Mouse (Mus musculus) kidney, adult 2 months (tissue): Measurements from ENCODE around the gene Rcn3. TPM values are rescaled to one million over a fixed set of nuclear protein-coding genes. Genes with fewer than 3 reads are reported as not detected.
"Not testable (repeated sequence)": the region's sequence is repeated elsewhere in the genome, so short reads cannot be mapped to it uniquely, and the experiment has no call there.

Experiments
- DNase-seq: peaks from one replicate; pipeline ENCODE4 v3.0.0; 2021
- H3K27ac ChIP-seq: fragments of 200-500 bp; 2 replicates; pipeline ENCODE4 v1.5.1; 2012; ENCODE audit warnings: low read depth, low read length, control low read depth, inconsistent platforms; ENCODE audit not compliant: insufficient read depth
- H3K27me3 ChIP-seq: fragments of 200-500 bp; replicated peaks from 2 replicates; pipeline ENCODE4 v1.6.1; 2012; ENCODE audit warnings: mild to moderate bottlenecking, moderate library complexity, low read length, inconsistent platforms; ENCODE audit not compliant: control insufficient read depth, insufficient read depth
- H3K36me3 ChIP-seq: fragments of 200-500 bp; 2 replicates; pipeline ENCODE4 v1.6.1; 2012; ENCODE audit warnings: mild to moderate bottlenecking, moderate library complexity, low read length, inconsistent platforms; ENCODE audit not compliant: control insufficient read depth, insufficient read depth
- H3K4me1 ChIP-seq: fragments of 200-500 bp; 2 replicates; pipeline ENCODE4 v1.6.1; 2011; ENCODE audit warnings: low read length; ENCODE audit not compliant: control insufficient read depth, insufficient read depth
- H3K4me3 ChIP-seq: fragments of 200-500 bp; 2 replicates; pipeline ENCODE4 v1.5.1; 2011; ENCODE audit warnings: mild to moderate bottlenecking, low read depth, low read length, control low read depth; ENCODE audit not compliant: insufficient read depth
- CTCF ChIP-seq: fragments of 200-500 bp; conservative IDR thresholded peaks from 2 replicates; pipeline ENCODE4 v1.5.1; 2011; ENCODE audit warnings: low read depth, mild to moderate bottlenecking, control low read depth, low read length, moderate library complexity, mixed read lengths; ENCODE audit not compliant: insufficient read depth, insufficient read length
- POLR2A ChIP-seq: fragments of 200-500 bp; IDR thresholded peaks from one replicate; pipeline ENCODE4 v1.6.1; 2011; ENCODE audit warnings: low read depth, low read length, control low read depth
- WGBS: fragments of 180-500 bp; shearing (Covaris S2); methylation state at CpG from one replicate; pipeline ENCODE4 v1.1.7; 2018; 5-methylcytosine and 5-hydroxymethylcytosine counted together
- polyA plus RNA-seq: library from polyadenylated mRNA; depleted of rRNA; stranded (reverse); fragments of >200 nt; gene quantifications from 2 replicates; pipeline ENCODE4 v1.2.3, GENCODE M21; 2012

Rcn3 gene
- polyA plus RNA-seq, 1 experiment = 67.0 TPM

DNA sequence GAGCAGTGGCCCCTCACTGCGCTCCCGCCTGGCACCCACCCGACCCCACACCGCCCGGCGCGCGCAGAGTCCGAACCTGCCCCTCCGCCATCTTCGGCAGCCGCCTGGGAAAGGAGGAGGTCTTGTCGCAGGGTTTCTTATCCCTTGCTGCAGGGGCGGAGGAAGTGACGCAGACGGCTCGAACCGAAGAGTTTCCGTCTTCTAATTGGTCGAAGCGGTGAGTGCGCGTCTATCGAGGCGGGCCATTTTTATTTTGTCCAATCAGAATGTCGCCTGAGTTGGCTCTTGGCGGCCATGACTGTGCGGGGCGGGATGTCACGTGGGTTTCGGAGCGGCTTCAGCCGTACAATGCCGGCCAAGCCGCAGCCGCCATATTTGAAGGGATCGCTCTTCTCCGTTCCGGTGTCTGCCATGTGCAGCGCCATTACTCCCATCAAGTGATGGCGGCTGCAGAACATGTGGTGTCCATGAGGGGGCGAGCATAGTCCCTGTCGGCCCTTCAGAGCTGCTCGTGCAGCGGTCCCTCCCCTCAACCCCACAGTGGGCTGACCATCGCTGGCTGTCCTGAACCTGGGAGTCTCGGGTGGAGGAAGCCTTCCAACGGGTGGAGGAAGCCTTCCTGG, 36.7 kb upstream of the Rcn3 start, which contains the start of gene Rpl13a:
Rpl13a (minus strand) TSS at position 138 of the 623 bp plus-strand sequence.
- WGBS = under 1% methylated on average over 48 of the region's 48 CpGs
- peak; percentile 100 for DNase-seq
- H3K36me3 ChIP-seq = peaks cover 11% of the 10 kb centered on the region; the same call in 1 of the 2 replicates
- H3K4me3 ChIP-seq = peak within 1 kb of the TSS; percentile 77
- peak within 1 kb of the TSS; percentile 79 for H3K27ac ChIP-seq
- peaks cover 15% of the 10 kb centered on the region; the same call in 1 of the 2 replicates for H3K4me1 ChIP-seq
- TF ChIP-seq POLR2A (peak; percentile 89), CTCF (peak; percentile 80)
- no peaks in the 10 kb centered on the region for H3K27me3 ChIP-seq

DNA sequence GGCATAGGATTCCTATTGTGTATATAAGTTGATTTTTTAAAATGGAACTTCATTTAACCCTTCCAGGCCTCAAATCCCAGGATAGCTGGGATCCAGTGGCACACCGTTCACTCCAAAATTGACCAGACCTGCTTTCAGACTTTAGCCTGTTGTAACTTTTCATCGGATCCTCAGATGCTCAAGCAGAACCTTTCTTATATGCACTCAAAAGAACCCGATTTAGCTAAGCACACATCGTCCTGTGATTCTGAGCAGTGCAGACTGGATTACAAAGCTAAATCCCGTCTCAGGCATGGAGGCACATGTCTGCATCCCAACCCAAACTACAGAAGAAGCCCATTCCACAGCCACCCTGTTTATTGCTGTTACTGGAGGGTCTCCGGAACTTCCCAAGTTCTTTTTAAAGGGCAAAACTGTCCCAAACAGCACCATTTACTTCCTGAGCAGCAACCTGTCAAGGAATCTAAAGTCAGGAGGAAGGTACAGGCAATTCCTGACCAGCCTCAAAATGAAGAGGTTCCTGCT, 35.7 kb upstream of the Rcn3 start:
- TF ChIP-seq CTCF (no peak), POLR2A (no peak)
- WGBS = under 1% methylated on average over 6 of the region's 6 CpGs
- H3K27me3 ChIP-seq = no peaks in the 10 kb centered on the region

DNA sequence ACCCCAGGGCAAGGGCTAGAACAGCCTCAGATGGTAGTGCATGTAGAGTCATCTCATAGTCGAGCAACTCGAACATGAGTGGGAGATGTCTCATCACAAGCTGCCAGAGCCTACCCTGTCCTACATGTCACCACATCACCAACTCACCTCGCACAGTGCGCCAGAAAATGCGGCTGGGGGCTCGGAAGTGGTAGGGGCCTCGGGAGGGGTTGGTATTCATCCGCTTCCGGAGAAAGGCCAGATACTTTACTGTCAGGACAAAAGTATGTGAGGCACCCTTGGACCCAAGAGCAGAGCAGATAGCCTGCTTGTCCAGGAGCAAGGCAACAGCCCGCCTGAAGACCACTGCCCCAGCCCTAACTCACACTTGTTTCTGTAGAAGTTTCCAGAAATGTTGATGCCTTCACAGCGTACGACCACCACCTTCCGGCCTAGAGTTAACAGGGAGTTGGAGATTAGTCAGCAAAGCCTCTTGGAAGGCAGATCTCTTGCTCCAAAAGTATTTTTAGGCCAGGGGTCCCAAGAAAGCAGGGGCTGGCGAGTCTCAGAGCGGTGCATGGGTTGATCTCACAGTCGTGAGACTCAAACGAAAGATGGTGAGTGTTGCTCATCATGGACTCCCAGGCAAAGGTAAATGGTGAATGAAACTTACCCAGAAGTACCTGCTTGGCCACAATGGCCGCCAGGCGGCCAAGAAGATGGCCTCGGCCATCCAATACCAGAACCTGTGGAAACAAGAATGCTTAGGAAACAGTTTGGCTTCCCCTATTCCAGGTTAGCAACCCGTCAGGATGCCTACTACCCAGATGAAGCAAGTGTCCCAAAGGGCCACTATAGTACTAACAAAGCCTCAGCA, 35.1 kb upstream of the Rcn3 start:
- no peak overlapping the region for H3K27ac ChIP-seq
- no peak for DNase-seq
- peaks cover 23% of the 10 kb centered on the region for H3K4me1 ChIP-seq
- no peaks in the 10 kb centered on the region for H3K27me3 ChIP-seq
- H3K36me3 ChIP-seq = peaks cover 14% of the 10 kb centered on the region; the same call in 1 of the 2 replicates
- no peak for TF ChIP-seq POLR2A
- no peak for TF ChIP-seq CTCF
- WGBS = 31% methylated on average over 21 of the region's 21 CpGs
- H3K4me3 ChIP-seq = peak overlapping the region; percentile 77

More for the DNA sequence above, 35.7 kb upstream of the Rcn3 start:
- peaks cover 21% of the 10 kb centered on the region for H3K4me1 ChIP-seq
- no peak for DNase-seq
- peak overlapping the region; percentile 77 for H3K4me3 ChIP-seq
- peaks cover 11% of the 10 kb centered on the region; the same call in 1 of the 2 replicates for H3K36me3 ChIP-seq
- no peak overlapping the region for H3K27ac ChIP-seq

DNA sequence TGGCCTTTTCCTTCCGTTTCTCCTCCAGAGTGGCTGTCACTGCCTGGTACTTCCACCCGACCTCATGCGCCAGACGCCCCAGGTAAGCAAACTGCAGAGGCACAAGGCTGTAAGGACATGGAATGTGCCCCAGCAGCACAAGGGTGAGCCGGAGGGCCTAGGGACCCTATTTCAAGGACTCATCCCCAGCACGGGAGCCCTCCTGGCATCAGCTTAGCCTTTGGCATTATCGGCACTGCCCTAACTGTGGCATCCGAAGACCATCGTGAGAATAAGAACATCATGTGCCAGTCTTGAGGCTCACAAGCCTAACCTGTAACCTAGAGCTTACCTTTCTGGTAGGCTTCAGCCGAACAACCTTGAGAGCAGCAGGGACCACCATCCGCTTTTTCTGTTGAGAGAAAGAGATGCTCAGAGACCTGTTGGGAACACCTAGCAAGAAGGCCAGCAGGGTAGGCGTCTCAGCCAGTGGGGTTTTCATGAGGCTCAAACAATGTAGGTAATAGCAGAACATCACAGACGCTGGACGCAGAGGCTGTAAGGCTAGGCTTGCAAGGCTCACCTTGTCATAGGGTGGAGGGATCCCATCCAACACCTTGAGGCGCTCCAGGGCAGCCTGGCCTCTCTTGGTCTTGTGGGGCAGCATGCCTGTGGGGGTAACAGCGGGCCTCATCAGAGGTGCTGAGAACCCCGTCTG, 34.3 kb upstream of the Rcn3 start:
- 73% methylated on average over 17 of the region's 17 CpGs for WGBS
- Histone ChIP-seq H3K4me3 (no peak overlapping the region), H3K27me3 (no peaks in the 10 kb centered on the region), H3K27ac (no peak overlapping the region), H3K36me3 (peaks cover 14% of the 10 kb centered on the region; the same call in 1 of the 2 replicates), H3K4me1 (peaks cover 23% of the 10 kb centered on the region)
- TF ChIP-seq POLR2A (no peak), CTCF (no peak)
- DNase-seq = no peak

DNA sequence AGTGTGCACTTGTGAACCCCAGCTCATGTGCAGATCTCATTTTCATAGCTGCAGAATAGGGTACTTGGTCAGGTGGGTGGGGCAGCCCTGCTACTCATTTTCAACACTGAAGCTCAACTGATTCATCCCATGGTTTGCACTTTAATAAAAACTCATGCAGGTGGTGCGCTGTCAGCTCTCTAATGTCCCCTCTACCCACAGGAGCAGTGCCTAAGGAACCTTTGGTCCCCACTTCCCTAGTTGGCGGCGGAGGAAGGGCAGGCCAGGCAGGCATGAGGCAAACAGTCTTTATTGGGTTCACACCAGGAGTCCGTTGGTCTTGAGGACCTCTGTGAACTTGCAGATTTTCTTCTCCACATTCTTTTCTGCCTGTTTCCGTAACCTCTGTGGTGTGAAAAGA, 33.6 kb upstream of the Rcn3 start:
- not testable (repeated sequence) for H3K27me3 ChIP-seq, H3K27ac ChIP-seq, H3K4me3 ChIP-seq, DNase-seq
- WGBS = 76% methylated on average over 5 of the region's 5 CpGs
- peaks cover 23% of the 10 kb centered on the region for H3K4me1 ChIP-seq
- peaks cover 14% of the 10 kb centered on the region; the same call in 1 of the 2 replicates for H3K36me3 ChIP-seq

DNA sequence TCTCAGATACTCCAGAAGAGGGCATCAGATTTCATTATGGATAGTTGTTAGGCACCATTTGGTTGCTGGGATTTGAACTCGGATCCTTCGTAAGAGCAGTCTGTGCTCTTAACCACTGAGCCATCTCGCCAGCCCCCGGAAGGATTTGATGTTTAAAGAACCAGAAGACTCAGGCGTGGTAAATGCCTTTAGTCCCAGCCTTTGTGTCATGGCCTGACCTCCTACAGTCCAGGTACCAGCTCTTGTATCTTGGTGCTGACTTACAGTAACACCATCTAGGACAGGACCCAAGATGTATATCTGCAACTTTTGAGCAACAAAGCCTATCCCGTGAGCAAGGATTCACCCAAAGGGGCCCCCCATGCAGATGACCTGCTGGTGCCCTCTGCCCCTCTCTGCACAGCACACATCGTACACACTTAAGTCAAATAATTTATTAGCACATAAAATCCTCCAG, 33.2 kb upstream of the Rcn3 start:
- Histone ChIP-seq H3K36me3 (peaks cover 14% of the 10 kb centered on the region; the same call in 1 of the 2 replicates), H3K27ac (no peak overlapping the region), H3K4me1 (peaks cover 23% of the 10 kb centered on the region), H3K4me3 (no peak overlapping the region), H3K27me3 (no peaks in the 10 kb centered on the region)
- WGBS = 45% methylated on average over 7 of the region's 7 CpGs
- no peak for DNase-seq
- no peak for TF ChIP-seq POLR2A
- no peak for TF ChIP-seq CTCF
